Mouse (Mus musculus) E14TG2a.4 (cell line): ENCODE results near the gene Rxra.

Source experiments
- CTCF ChIP-seq: conservative IDR thresholded peaks from 2 replicates; pipeline ENCODE4 v1.5.1; 2014; ENCODE audit warnings: low read length
- NANOG ChIP-seq: IDR thresholded peaks from 2 replicates; pipeline ENCODE4 v1.6.1; 2014; ENCODE audit warnings: borderline replicate concordance, low read length, mixed read lengths
- POU5F1 ChIP-seq: IDR thresholded peaks from 2 replicates; pipeline ENCODE4 v1.6.1; 2014; ENCODE audit warnings: low read length, borderline replicate concordance

DNA sequence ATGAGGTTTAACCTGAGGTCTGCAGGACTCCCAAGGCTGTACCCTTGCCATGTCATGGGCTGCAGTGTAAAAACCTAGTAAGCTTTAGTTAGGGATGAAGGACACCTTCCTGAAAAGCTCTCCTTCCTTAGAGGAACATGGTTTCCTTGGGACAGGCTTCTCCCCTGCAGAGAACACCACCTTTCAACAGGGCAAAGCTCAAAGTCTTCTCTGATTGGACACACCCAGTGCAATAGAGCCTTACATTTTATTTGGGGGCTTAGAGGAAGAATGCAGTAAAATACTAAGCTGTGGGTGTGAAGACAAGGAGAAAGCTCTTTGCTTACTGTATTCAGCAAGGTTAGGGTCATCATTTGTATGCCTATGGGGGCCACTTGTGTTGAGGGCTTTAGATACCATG lies 19.7 kb upstream of the Rxra start:
- TF ChIP-seq CTCF (no peak), POU5F1 (no peak), NANOG (no peak)
